Comparison of ENCODE assay signal across 8 mouse cellular contexts in genomic region chr11:110427159-110427561, GRCm38 (mm10). TPM values are rescaled to one million over a fixed set of nuclear protein-coding genes. Genes with fewer than 3 reads are reported as not detected.
DNase-seq lines count a peak whose midpoint lies in the region; ATAC-seq lines count a peak whose summit lies in the region.

No protein-coding gene starts in this region.

- H3K9me3 ChIP-seq in midbrain, embryonic 13.5 days: no peaks in the 10 kb centered on the region

- H3K4me1 ChIP-seq in midbrain, embryonic 13.5 days (replicated peaks): peaks cover 10% of the 10 kb centered on the region; the same call in 1 of the 2 replicates

- no peak overlapping the region for H3K9ac ChIP-seq in midbrain, embryonic 13.5 days (replicated peaks)

- H3K27me3 ChIP-seq in midbrain, embryonic 13.5 days: no peaks in the 10 kb centered on the region

- intact Hi-C loops in left cerebral cortex, postnatal 14 days (cut with DNase I): no loop called here

- peak; percentile 17 to 74 for DNase-seq in adrenal gland, adult (ENCODE audit: inconsistent age in 2 of 2, low spot score in 1 of 2)
- DNase-seq in adrenal gland, postnatal 4 days (ENCODE audit: low spot score in 2 of 2): no peak
- DNase-seq in retina, postnatal 1 day: peak; percentile 66
- DNase-seq in retina, embryonic 14.5 days (ENCODE audit: low spot score): no peak
- peak; percentile 35 to 43 for DNase-seq in kidney, postnatal 36 days
- DNase-seq in yolk sac, embryonic 10.5 days (ENCODE audit: low spot score): peak; percentile 65
- no peak for DNase-seq in left cerebral cortex, postnatal 14 days (ENCODE audit: low spot score in 2 of 2)

- WGBS in midbrain, embryonic 13.5 days: 57% methylated on average over 11 of the region's 11 CpGs

- H3K4me3 ChIP-seq in midbrain, embryonic 13.5 days (replicated peaks): no peak overlapping the region

- H3K4me2 ChIP-seq in midbrain, embryonic 13.5 days (replicated peaks): no peak overlapping the region

- no peak overlapping the region for H3K27ac ChIP-seq in midbrain, embryonic 13.5 days

- no peak for ATAC-seq in midbrain, embryonic 13.5 days

- no peaks in the 10 kb centered on the region for H3K36me3 ChIP-seq in midbrain, embryonic 13.5 days

RNA-seq across cellular contexts. Expression of gene Map2k6, which starts 28.2 kb away (rescaled TPM):
- 10 to 100 TPM; 14.1 to 16.2 TPM for total RNA-seq in adrenal gland, postnatal 4 days (2021)
- 10 to 100 TPM; 22.8 to 25.1 TPM for total RNA-seq in left cerebral cortex, postnatal 14 days (2021)
- polyA plus RNA-seq in midbrain, embryonic 13.5 days (2015; fragmentation: Nextera tagmentation; extraction: Ambion mirVana): 22.9 and 24.9 TPM in 2 replicates

Comparison
In these comparisons a context has a peak if more than half of its experiments do, and no peak if none do; other contexts are left out.
1. DNase-seq: peak in adrenal gland, adult (2 of 2), retina, postnatal 1 day (single experiment), kidney, postnatal 36 days (2 of 2) and yolk sac, embryonic 10.5 days (single experiment); none in adrenal gland, postnatal 4 days (0 of 2), retina, embryonic 14.5 days (single experiment) and left cerebral cortex, postnatal 14 days (0 of 2).